Mouse (Mus musculus) B cell, adult 2 months (primary cell): Measurements from ENCODE around the gene Morc2a.

ENCODE experiments used
- DNase-seq, 2 experiments: peaks; one replicate each; pipeline ENCODE4 v3.0.0; 2022

The Morc2a gene

GRCm38 (mm10) chr11:3738778-3739177 lies 89.8 kb downstream of the Morc2a start:
- DNase-seq: no peak
